Mouse (Mus musculus): ENCODE data around the gene Pitx1.

The Pitx1 gene

GRCm38 (mm10) chr13:55836142-55836625 lies at the start of gene Pitx1:
Gene Pitx1 (minus strand): TSS chr13:55836192.
- DNase-seq (ENCODE audit: low read depth, low spot score): no peak

- no peak for DNase-seq (ENCODE audit: low read depth, low spot score)
These were observed 45.6 kb upstream of the Pitx1 start for GRCm38 (mm10) chr13:55881431-55882202.

GRCm38 (mm10) chr13:55878353-55878752 lies 42.4 kb upstream of the Pitx1 start:
- DNase-seq (ENCODE audit: low read depth, low spot score): no peak

DNA sequence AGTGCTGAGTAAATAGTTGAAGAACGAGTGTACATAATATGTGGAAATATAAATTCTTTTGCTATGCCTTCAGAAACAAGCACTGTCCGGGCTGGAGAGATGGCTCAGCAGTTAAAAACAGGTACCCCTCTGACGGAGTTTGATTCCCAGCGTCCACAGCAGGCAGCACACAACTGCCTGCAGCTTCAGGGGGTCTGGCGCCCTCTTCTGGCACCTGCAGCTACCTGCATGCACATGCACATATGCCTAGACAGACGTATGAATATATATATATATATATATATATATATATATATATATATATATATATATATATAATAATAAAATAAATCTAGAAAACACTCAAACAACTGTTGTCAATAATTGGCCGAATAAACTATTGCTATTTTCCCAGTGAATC lies 35.4 kb upstream of the Pitx1 start:
- DNase-seq (ENCODE audit: low read depth, low spot score): no peak

DNA sequence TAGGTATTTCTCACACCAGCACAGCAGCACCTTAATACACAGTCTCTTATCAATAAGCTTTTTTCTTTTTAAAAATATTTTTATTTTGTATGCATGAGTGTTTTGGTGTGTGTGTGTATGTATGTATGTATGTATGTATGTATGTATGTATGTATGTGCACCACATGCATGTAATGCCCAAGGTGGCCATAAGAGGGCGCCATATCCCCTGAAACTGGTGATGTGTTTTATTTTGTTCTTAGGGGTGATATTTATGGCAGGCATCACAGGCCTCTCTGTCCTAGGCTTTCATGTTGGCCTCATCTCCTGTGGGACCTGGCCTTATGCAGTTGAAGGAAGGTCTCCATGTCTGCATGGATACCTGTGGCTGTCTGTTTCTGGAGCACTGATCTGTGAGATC lies 34.0 kb upstream of the Pitx1 start:
- DNase-seq (ENCODE audit: low read depth, low spot score): no peak

GRCm38 (mm10) chr13:55867540-55868103 lies 31.6 kb upstream of the Pitx1 start:
- peak; percentile 34 for DNase-seq (ENCODE audit: low read depth, low spot score)

GRCm38 (mm10) chr13:55860483-55860882 lies 24.5 kb upstream of the Pitx1 start:
- no peak for DNase-seq (ENCODE audit: low read depth, low spot score)

DNA sequence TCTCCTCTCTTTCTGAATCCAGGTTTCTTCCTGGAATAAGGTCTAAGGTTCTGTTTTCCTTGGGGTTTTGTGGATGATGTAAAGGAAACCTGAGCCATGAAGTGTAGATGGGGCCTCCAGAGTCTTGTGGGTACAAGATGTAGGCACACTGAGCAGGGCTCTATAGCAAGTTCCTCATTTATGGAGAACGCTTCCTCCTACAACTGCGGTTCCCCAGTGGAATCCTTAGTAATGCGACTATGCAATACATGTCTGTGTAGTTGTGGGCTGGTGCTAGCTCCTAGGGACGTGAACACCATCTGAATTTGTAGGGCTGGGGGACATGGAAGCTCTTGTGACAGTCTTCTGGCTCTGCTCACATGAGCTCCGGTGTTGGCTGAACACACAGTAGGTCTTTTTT lies 22.5 kb upstream of the Pitx1 start:
- no peak for DNase-seq (ENCODE audit: low read depth, low spot score)

- DNase-seq (ENCODE audit: low read depth, low spot score): peak; percentile 34
These were observed 19.8 kb upstream of the Pitx1 start for GRCm38 (mm10) chr13:55855793-55856192.

DNA sequence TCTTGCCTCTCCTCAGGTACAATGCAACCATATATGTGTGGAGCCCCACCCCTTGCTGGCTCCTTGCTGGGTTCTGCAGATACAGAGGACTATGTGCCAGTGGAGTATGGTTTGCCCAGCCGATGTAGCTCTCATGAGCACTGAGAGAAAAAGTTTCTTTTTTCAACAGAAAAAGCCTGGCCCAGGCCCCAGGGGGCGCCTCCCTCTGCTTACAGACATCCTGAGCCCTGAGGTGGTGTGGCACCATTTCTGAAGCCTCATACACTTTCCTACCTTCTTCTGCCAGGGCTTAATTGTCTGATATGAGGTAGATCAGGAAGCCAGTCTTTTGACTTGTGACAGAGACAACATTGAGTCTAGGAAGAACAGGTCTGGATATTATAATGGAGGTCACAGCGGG lies 16.2 kb upstream of the Pitx1 start:
- DNase-seq (ENCODE audit: low read depth, low spot score): no peak

DNA sequence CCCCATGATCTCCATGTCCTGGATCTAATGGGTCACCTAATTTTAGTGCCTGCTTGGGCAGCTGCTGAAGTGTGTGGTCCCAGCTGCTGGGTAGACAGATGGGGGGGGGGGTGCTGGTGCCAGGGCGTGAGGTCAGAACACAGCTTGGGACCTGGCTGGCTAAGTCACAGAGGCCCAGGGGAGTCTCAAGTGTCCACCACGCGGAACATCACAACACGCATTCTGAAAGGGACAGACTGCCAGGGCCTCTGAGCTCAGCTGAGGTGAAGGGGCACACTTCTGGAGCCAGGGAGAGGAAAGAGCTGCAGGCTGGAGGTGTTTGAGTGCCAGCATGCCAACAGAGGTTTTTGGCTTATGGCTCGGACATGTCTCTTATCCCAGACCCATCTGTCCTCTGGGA lies 14.7 kb upstream of the Pitx1 start:
- no peak for DNase-seq (ENCODE audit: low read depth, low spot score)

DNA sequence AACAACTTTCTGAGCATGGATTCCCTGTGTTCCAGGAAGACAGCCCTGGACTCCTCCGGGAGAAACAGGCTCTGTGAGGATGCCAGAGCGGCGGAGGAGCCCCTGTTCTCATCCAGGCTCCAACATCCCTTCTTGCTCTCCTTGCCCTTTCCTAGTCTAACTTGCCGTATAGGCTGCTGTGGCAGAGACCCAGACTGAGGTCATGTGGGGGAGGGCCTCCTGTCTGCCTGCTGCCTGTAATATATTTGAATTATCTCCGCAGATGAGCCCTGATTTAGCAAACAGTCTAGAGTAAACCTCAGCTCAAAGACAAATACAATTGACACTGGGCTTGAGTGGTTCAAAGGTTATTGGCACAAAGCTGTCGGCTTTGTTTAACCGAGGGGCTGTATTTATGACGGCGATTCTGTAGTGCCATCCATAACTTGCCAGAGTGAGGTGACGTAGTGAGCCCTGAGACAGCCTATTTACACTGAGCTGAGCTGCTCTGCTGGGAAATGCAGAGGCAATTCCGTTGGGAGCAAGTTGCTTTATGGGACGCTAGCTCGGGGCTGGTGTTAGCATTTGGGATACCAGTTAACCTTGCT lies 12.7 kb upstream of the Pitx1 start:
- DNase-seq (ENCODE audit: low read depth, low spot score): no peak

GRCm38 (mm10) chr13:55847805-55848204 lies 11.8 kb upstream of the Pitx1 start:
- no peak for DNase-seq (ENCODE audit: low read depth, low spot score)

DNA sequence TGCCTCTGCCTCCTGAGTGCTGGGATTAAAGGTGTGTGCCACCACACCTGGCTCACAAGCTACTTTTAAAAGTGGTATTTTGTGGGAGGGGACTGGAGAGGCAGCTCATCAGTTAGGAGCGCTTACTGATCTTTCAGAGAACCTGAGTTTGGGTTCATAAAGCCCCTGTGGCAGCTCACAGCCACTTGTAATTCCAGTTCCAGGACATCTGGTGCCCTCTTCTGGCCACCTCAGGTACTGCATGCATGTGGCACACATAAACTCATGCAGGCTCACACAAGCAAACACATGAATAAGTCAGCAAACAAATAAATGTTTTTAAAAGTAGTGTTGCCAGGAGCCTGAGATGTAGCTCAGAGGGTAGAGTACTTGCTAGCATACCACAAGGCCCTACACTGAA lies 7.7 kb upstream of the Pitx1 start:
- peak; percentile 20 for DNase-seq (ENCODE audit: low read depth, low spot score)

DNA sequence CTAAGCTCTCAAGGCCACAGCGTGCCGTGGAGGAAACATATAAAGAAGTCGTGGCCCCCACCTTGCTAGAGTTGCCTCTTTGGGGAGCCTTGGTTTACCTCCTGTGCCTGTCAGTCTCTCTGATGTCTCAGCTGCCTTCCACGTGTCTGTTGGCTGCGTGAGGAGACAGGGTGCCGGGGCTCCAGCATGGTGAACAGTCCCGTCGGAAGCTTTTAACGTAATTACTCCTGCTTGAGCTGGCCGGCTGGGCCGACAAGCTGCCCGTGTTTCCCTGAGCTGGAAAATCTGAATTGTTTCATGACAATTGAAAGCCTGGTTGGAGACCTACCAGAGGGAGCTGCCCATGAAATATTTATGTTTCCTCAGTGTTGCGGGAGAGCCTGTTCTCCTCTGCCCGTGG lies 4.2 kb upstream of the Pitx1 start:
- no peak for DNase-seq (ENCODE audit: low read depth, low spot score)

- no peak for DNase-seq (ENCODE audit: low read depth, low spot score)
These were observed 1.1 kb upstream of the Pitx1 start for GRCm38 (mm10) chr13:55836786-55837780.

GRCm38 (mm10) chr13:55835548-55836097 lies 369 bp downstream of the Pitx1 start:
- DNase-seq (ENCODE audit: low read depth, low spot score): no peak

- DNase-seq (ENCODE audit: low read depth, low spot score): no peak
These were observed 1.3 kb downstream of the Pitx1 start for GRCm38 (mm10) chr13:55834667-55835066.

GRCm38 (mm10) chr13:55833921-55834320 lies 2.1 kb downstream of the Pitx1 start:
- DNase-seq (ENCODE audit: low read depth, low spot score): no peak

- DNase-seq (ENCODE audit: low read depth, low spot score): no peak
These were observed 3.4 kb downstream of the Pitx1 start for GRCm38 (mm10) chr13:55832602-55833001.

DNA sequence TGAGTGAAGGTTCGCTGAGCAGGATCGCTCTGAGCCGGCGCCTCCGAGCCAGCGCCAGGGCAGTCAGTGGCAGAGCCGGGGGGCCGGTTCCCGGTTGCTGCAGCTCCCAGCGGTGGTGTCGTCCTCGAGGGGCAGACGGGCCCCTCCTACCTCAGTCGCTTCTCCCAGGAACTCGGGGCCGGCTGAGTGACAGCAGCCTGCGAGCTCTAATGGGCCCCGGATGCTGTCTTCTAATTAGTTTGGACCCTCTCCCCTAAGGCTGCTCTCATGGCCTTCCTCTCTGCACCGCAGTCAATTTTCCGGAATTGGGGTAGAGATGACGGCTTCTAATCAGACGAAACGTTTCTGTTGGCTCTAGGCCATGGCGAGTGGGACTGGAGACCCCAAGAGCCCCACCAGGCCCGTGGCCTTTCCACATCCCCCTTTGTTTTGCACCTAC lies 4.3 kb downstream of the Pitx1 start:
- no peak for DNase-seq (ENCODE audit: low read depth, low spot score)
